9 mouse cellular contexts compared by ENCODE assay signal in genomic region chr4:45591405-45592315, GRCm38 (mm10). TPM values are rescaled to one million over a fixed set of nuclear protein-coding genes. Genes with fewer than 3 reads are reported as not detected.
DNase-seq lines count a peak whose midpoint lies in the region; ATAC-seq and TF ChIP-seq lines count a peak whose summit lies in the region.
"Had no signal": no experiment of that assay in that cellular context is flagged by ENCODE, and none has a peak within 500 bp of the region (broad histone marks: within the 10 kb centered on the region; RNA-seq: fewer than 3 reads in every experiment).

No protein-coding gene starts in this region.

- no peak for ATAC-seq in lung, embryonic 14.5 days (ENCODE audit: insufficient read depth)
- no peak for ATAC-seq in hindbrain, embryonic 11.5 days (ENCODE audit: low FRiP score)
- ATAC-seq in limb, embryonic 14.5 days (ENCODE audit: low FRiP score, low read depth): no peak
- no peak for ATAC-seq in stomach, embryonic 16.5 days (ENCODE audit: insufficient read depth, low FRiP score)
- no peak for ATAC-seq in megakaryocyte-erythroid progenitor cell, adult 5-6 weeks (replicated peaks; ENCODE audit: low FRiP score, low TSS enrichment, poor library complexity, severe bottlenecking)
- ATAC-seq: Patski had no signal

- DNase-seq in lung, embryonic 14.5 days: peak; percentile 46
- no peak for DNase-seq in lung, postnatal 36 days
- peak; percentile 40 for DNase-seq in hindbrain, embryonic 11.5 days (ENCODE audit: low spot score)
- DNase-seq in limb, embryonic 14.5 days (ENCODE audit: low spot score): no peak
- no peak for DNase-seq in B cell, adult 2 months
- no peak for DNase-seq in cerebellum, adult 11 months

- H3K4me2 ChIP-seq in lung, embryonic 14.5 days: peak overlapping the region; percentile 51
- H3K4me2 ChIP-seq in hindbrain, embryonic 11.5 days (replicated peaks; ENCODE audit: low read depth, low read length): peak overlapping the region; percentile 54
- H3K4me2 ChIP-seq in limb, embryonic 14.5 days (replicated peaks; ENCODE audit: low read depth, low read length, severe bottlenecking): peak overlapping the region; percentile 42
- peak overlapping the region; percentile 49 for H3K4me2 ChIP-seq in stomach, embryonic 16.5 days (ENCODE audit: low read depth, low read length)

- H3K4me3 ChIP-seq in lung, embryonic 14.5 days (ENCODE audit: low read depth, low read length): peak overlapping the region; percentile 1; the same call in 1 of the 2 replicates
- peak overlapping the region; percentile 22; the same call in 1 of the 2 replicates for H3K4me3 ChIP-seq in hindbrain, embryonic 11.5 days (ENCODE audit: low read depth, low read length)
- H3K4me3 ChIP-seq in limb, embryonic 14.5 days (replicated peaks; ENCODE audit: low read length): peak overlapping the region; percentile 8; the same call in 1 of the 2 replicates
- peak overlapping the region; percentile 28 for H3K4me3 ChIP-seq in stomach, embryonic 16.5 days (replicated peaks; ENCODE audit: low read length)

- 11% methylated on average over 23 of the region's 23 CpGs for WGBS in lung, embryonic 14.5 days
- WGBS in hindbrain, embryonic 11.5 days: 2% methylated on average over 23 of the region's 23 CpGs
- 9% methylated on average over 23 of the region's 23 CpGs for WGBS in limb, embryonic 14.5 days
- WGBS in stomach, embryonic 16.5 days: 14% methylated on average over 23 of the region's 23 CpGs

- peak overlapping the region; percentile 1; the same call in 1 of the 2 replicates for H3K9ac ChIP-seq in lung, embryonic 14.5 days
- peak overlapping the region; percentile 37; the same call in 1 of the 2 replicates for H3K9ac ChIP-seq in hindbrain, embryonic 11.5 days (ENCODE audit: low read depth, low read length)
- peak overlapping the region; percentile 36; the same call in 1 of the 2 replicates for H3K9ac ChIP-seq in limb, embryonic 14.5 days (ENCODE audit: low read depth, low read length, severe bottlenecking)
- H3K9ac ChIP-seq in stomach, embryonic 16.5 days (ENCODE audit: low read length): peak overlapping the region; percentile 60

- TF ChIP-seq CTCF in lung, embryonic 14.5 days (IDR thresholded peaks at IDR 0.05; ENCODE audit: low read depth): no peak

- TF ChIP-seq POLR2A in limb, embryonic 14.5 days (IDR thresholded peaks at IDR 0.05; ENCODE audit: borderline replicate concordance, extremely low read depth, insufficient read depth, insufficient read length): no peak

- no peaks in the 10 kb centered on the region for H3K36me3 ChIP-seq in lung, embryonic 14.5 days (ENCODE audit: insufficient read depth)
- H3K36me3 ChIP-seq in hindbrain, embryonic 11.5 days (ENCODE audit: control insufficient read depth, insufficient read depth, low read length): no peaks in the 10 kb centered on the region
- H3K36me3 ChIP-seq in limb, embryonic 14.5 days (ENCODE audit: control insufficient read depth, insufficient read depth, low read length): no peaks in the 10 kb centered on the region
- H3K36me3 ChIP-seq in stomach, embryonic 16.5 days (ENCODE audit: control insufficient read depth, insufficient read depth, low read length): no peaks in the 10 kb centered on the region

- no peak overlapping the region for H3K27ac ChIP-seq in lung, embryonic 14.5 days (ENCODE audit: low read depth)
- no peak overlapping the region for H3K27ac ChIP-seq in hindbrain, embryonic 11.5 days (ENCODE audit: low read depth, low read length)
- no peak overlapping the region for H3K27ac ChIP-seq in limb, embryonic 14.5 days (replicated peaks; ENCODE audit: low read depth, low read length)
- no peak overlapping the region for H3K27ac ChIP-seq in stomach, embryonic 16.5 days (ENCODE audit: low read length)

- H3K4me1 ChIP-seq in lung, embryonic 14.5 days (ENCODE audit: insufficient read depth): no peaks in the 10 kb centered on the region
- peaks cover 4% of the 10 kb centered on the region; the same call in 1 of the 2 replicates for H3K4me1 ChIP-seq in hindbrain, embryonic 11.5 days (replicated peaks; ENCODE audit: control insufficient read depth, insufficient read depth, low read length)
- H3K4me1 ChIP-seq in limb, embryonic 14.5 days (ENCODE audit: control insufficient read depth, insufficient read depth, low read length): 0 out of 2 replicates have a peak, but pooled peaks cover 10% of the 10 kb centered on the region
- peaks cover 4% of the 10 kb centered on the region; the same call in 1 of the 2 replicates for H3K4me1 ChIP-seq in stomach, embryonic 16.5 days (ENCODE audit: control insufficient read depth, insufficient read depth, low read length)

- H3K9me3 ChIP-seq in lung, embryonic 14.5 days (ENCODE audit: low read depth, low read length): no peaks in the 10 kb centered on the region
- no peaks in the 10 kb centered on the region for H3K9me3 ChIP-seq in hindbrain, embryonic 11.5 days (ENCODE audit: control insufficient read depth, low read length)
- H3K9me3 ChIP-seq in limb, embryonic 14.5 days (ENCODE audit: control insufficient read depth, low read length): no peaks in the 10 kb centered on the region
- H3K9me3 ChIP-seq in stomach, embryonic 16.5 days (replicated peaks; ENCODE audit: control insufficient read depth, low read length): no peaks in the 10 kb centered on the region

- 0 out of 2 replicates have a peak, but pooled peaks cover 4% of the 10 kb centered on the region for H3K27me3 ChIP-seq in lung, embryonic 14.5 days (ENCODE audit: insufficient read depth, low read length)
- H3K27me3 ChIP-seq in hindbrain, embryonic 11.5 days (ENCODE audit: control insufficient read depth, insufficient read depth, low read length): no peaks in the 10 kb centered on the region
- H3K27me3 ChIP-seq in limb, embryonic 14.5 days (ENCODE audit: control insufficient read depth, insufficient read depth, low read length): peaks cover 26% of the 10 kb centered on the region
- H3K27me3 ChIP-seq in stomach, embryonic 16.5 days (ENCODE audit: control insufficient read depth, insufficient read depth, low read length): no peaks in the 10 kb centered on the region
- H3K27me3 ChIP-seq: Patski had no signal

RNA-seq across cellular contexts. Expression of gene Shb, which starts 59.4 kb away (rescaled TPM):
- 10.6 TPM in 2 replicates for polyA plus RNA-seq in lung, embryonic 14.5 days (2014; fragmentation: Nextera tagmentation; extraction: Ambion mirVana)
- 4.2 and 6.2 TPM in 2 replicates for polyA plus RNA-seq in hindbrain, embryonic 11.5 days (2014; fragmentation: Nextera tagmentation; extraction: Ambion mirVana)
- polyA plus RNA-seq in limb, embryonic 14.5 days (2012; rRNA removed): 19.0 and 20.9 TPM in 2 replicates
- polyA plus RNA-seq in limb, embryonic 14.5 days (2014; fragmentation: Nextera tagmentation; extraction: Ambion mirVana): 9.2 and 10.6 TPM in 2 replicates
- polyA plus RNA-seq in stomach, embryonic 16.5 days (2015; fragmentation: Nextera tagmentation; extraction: Ambion mirVana): 2.1 and 2.7 TPM in 2 replicates
- 3.3 and 7.8 TPM in 2 replicates for total RNA-seq in megakaryocyte-erythroid progenitor cell, adult 5-6 weeks (2014; fragmentation: Nextera tagmentation)
- total RNA-seq in megakaryocyte-erythroid progenitor cell, adult 5-6 weeks (2017): 0.50 and 8.9 TPM in 2 replicates

Comparison
In these comparisons a context has a peak if more than half of its experiments do, and no peak if none do; other contexts are left out.
1. DNase-seq: peak in lung, embryonic 14.5 days (single experiment) and hindbrain, embryonic 11.5 days (single experiment); none in lung, postnatal 36 days (single experiment), limb, embryonic 14.5 days (single experiment), B cell, adult 2 months (0 of 2) and cerebellum, adult 11 months (single experiment).
2. H3K9ac ChIP-seq: peak in every context shown above with its lines; median percentile 60 in stomach, embryonic 16.5 days; 37 in hindbrain, embryonic 11.5 days; 36 in limb, embryonic 14.5 days; 1 in lung, embryonic 14.5 days.
3. Peak in every context shown above with its lines, with median percentiles within 50 percentile points of each other: H3K4me2 ChIP-seq and H3K4me3 ChIP-seq.